Mouse (Mus musculus) forebrain, postnatal 0 days (tissue): ENCODE results near the gene Gm4707. TPM values are rescaled to one million over a fixed set of nuclear protein-coding genes. Genes with fewer than 3 reads are reported as not detected.
A peak's percentile ranks its signal among the peaks of the same experiment; 100 is the strongest.

Experiments
- ATAC-seq: fragments of 200-750 bp; cut with Nextera tagmentation; 2 replicates; pipeline ENCODE4 v1.8.0; 2017; ENCODE audit warnings: mild to moderate bottlenecking, moderate library complexity
- DNase-seq: peaks from one replicate; pipeline ENCODE4 v3.0.0-alpha.2; 2015
- H3K27ac ChIP-seq: fragments of 300-500 bp; sonication (generic); 2 replicates; pipeline ENCODE4 v1.5.1; 2014; ENCODE audit warnings: low read depth, mild to moderate bottlenecking, antibody characterized with exemption, low read length, moderate library complexity, mixed read lengths
- H3K27me3 ChIP-seq: fragments of 300-500 bp; sonication (generic); 2 replicates; pipeline ENCODE4 v1.6.1; 2014; ENCODE audit warnings: mild to moderate bottlenecking, low read length, mixed read lengths; ENCODE audit not compliant: insufficient read depth
- H3K36me3 ChIP-seq: fragments of 300-500 bp; sonication (generic); 2 replicates; pipeline ENCODE4 v1.6.1; 2014; ENCODE audit warnings: mild to moderate bottlenecking, moderate library complexity; ENCODE audit not compliant: insufficient read depth
- H3K4me1 ChIP-seq: fragments of 300-500 bp; sonication (generic); 2 replicates; pipeline ENCODE4 v1.6.1; 2014; ENCODE audit warnings: antibody characterized with exemption; ENCODE audit not compliant: insufficient read depth
- H3K4me2 ChIP-seq: fragments of 300-500 bp; sonication (generic); 2 replicates; pipeline ENCODE4 v1.6.1; 2014; ENCODE audit warnings: low read depth, mild to moderate bottlenecking, moderate library complexity
- H3K4me3 ChIP-seq: fragments of 300-500 bp; sonication (generic); 2 replicates; pipeline ENCODE4 v1.5.1; 2014; ENCODE audit warnings: low read depth, low read length, mixed read lengths
- H3K9ac ChIP-seq: fragments of 300-500 bp; sonication (generic); 2 replicates; pipeline ENCODE4 v1.6.1; 2014; ENCODE audit warnings: mild to moderate bottlenecking
- H3K9me3 ChIP-seq: fragments of 300-500 bp; sonication (generic); 2 replicates; pipeline ENCODE4 v1.6.1; 2016; ENCODE audit warnings: low read length
- CTCF ChIP-seq: sonication (generic); IDR thresholded peaks from 2 replicates; pipeline ENCODE4 v1.5.1; 2016; ENCODE audit warnings: antibody characterized with exemption, control low read depth, low read depth
- WGBS: fragments of 180-500 bp; shearing (Covaris S2); extraction: QIAGEN DNeasy Blood & Tissue Kit; methylation state at CpG from one replicate; pipeline ENCODE4 v1.1.7; 2014; 5-methylcytosine and 5-hydroxymethylcytosine counted together
- polyA plus RNA-seq: library from polyadenylated mRNA; unstranded; fragments of >200 nt; fragmentation: Nextera tagmentation; extraction: Ambion mirVana; gene quantifications from 2 replicates; pipeline ENCODE4 v1.2.1, GENCODE M21; 2015
- total RNA-seq: library from RNA; depleted of rRNA; stranded (reverse); fragments of >200 nt; gene quantifications from 2 replicates; pipeline ENCODE4 v1.2.3, GENCODE M21; 2014

Gene Gm4707
- total and polyA plus RNA-seq, 2 experiments from 2014 or later = 1.2 to 2.1 TPM

DNA sequence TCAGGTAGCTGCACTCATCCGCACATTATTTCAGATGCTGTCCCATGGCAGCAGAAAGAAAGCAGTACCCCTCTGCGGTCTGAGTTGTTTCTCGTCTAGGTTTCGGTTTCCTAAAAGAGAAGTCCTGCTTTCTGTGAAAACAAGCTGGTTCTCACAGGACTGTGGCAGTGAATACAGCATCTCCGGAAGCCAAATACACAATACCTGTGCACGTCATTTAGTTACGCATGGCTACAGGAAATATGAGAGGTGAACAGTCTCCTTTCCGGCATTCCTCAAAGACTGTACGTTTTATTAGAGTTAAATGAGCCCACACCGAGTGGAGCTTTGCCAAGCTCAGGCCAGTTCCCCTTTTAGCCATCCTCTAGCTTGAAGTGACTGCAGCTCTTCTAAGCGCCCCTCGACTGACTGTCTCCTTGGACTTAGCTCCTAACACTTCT is 26.1 kb upstream of the Gm4707 start:
- peak overlapping the region; percentile 18; the same call in 1 of the 2 replicates for H3K9ac ChIP-seq
- peak overlapping the region; percentile 15 for H3K4me2 ChIP-seq
- TF ChIP-seq CTCF = no peak
- H3K27me3 ChIP-seq = no peaks in the 10 kb centered on the region
- ATAC-seq = no peak
- no peak overlapping the region for H3K4me3 ChIP-seq
- H3K9me3 ChIP-seq = no peaks in the 10 kb centered on the region
- no peak for DNase-seq
- WGBS = 46% methylated on average over 12 of the region's 12 CpGs
- H3K4me1 ChIP-seq = no peaks in the 10 kb centered on the region
- peak overlapping the region; percentile 4; the same call in 1 of the 2 replicates for H3K27ac ChIP-seq
- no peaks in the 10 kb centered on the region for H3K36me3 ChIP-seq

DNA sequence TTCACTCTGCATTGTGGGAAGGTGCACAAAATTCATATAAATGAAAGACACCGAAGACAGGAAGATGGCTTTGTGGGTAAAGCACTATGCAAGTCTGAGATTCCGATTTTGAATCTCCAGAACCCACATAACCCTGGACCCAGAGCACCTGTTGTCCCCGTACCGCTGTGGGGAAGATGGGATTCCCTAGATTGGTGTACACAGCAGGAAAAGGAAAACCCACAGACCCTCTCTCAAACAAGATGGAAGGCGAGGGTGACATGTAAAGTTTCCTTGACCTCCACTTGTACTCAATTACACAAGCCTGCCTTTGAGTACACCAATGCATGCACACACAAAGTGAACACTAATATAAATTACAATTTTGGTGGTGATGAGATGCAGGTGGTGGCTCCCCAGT is 25.0 kb upstream of the Gm4707 start:
- H3K27ac ChIP-seq = no peak overlapping the region
- H3K4me2 ChIP-seq = no peak overlapping the region
- H3K27me3 ChIP-seq = no peaks in the 10 kb centered on the region
- no peak for TF ChIP-seq CTCF
- H3K9me3 ChIP-seq = no peaks in the 10 kb centered on the region
- no peak overlapping the region for H3K9ac ChIP-seq
- no peak for ATAC-seq
- no peak overlapping the region for H3K4me3 ChIP-seq
- no peaks in the 10 kb centered on the region for H3K36me3 ChIP-seq
- DNase-seq = no peak
- H3K4me1 ChIP-seq = no peaks in the 10 kb centered on the region
- 90% methylated on average over 5 of the region's 5 CpGs for WGBS

DNA sequence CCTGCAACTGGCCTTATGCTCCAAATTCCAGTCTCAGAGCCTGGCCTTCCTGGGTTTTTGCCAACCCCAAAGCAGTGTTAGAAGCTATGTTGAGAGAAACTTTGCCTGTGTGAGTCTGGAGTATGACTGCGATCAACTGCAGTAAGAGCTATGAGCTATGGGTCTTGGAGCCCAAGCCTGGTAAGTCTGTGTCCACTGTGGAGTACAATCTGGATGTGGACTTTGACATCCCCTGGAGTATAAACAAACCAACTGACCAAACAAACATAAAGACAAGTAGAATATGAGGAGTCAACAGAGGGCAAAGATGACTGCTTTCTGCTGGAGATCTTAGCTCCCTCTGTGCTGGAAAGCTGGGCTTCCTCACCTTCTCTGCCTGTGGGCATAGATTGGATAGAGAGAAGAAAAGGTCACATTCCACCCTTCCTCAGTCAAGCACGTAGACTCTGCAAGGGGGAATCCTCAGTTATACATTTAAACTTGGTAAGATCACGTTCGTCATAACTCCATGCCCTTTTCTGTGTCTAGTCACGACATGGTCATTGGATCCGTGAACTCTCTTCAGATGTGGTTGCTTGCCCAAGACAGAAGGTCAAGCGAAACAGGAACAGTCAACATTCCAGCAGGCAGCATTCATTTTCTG is 23.8 kb upstream of the Gm4707 start:
- H3K27me3 ChIP-seq = no peaks in the 10 kb centered on the region
- H3K36me3 ChIP-seq = no peaks in the 10 kb centered on the region
- H3K4me2 ChIP-seq = no peak overlapping the region
- TF ChIP-seq CTCF = no peak
- no peaks in the 10 kb centered on the region for H3K4me1 ChIP-seq
- ATAC-seq (no peak), DNase-seq (no peak)
- H3K9me3 ChIP-seq = no peaks in the 10 kb centered on the region
- H3K4me3 ChIP-seq = no peak overlapping the region
- H3K9ac ChIP-seq = no peak overlapping the region
- 89% methylated on average over 7 of the region's 7 CpGs for WGBS
- H3K27ac ChIP-seq = no peak overlapping the region

DNA sequence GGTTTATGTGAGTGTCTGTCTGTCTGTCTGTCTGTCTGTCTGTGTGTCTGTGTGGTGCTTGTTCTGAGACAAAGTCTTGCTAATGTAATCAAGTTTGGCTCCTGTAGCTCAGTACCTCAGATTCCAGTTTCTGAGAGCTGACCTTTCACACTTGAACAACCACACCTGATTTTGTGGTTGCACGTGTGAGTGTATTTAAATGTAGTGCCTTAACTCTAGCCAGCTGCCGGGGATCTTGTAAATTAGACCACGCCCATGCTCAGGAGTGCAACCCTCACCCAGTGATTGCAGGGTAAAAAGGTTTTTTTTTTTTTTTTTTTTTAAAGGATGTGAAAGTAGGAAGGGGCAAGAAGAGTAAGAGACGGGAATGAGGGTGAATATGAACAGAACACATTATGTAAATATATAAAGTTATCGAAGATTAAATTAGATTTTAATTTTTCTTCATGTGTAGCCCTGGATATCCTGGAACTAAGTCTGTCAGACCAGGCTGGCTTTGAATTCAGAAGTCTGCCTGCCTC is 19.7 kb upstream of the Gm4707 start:
- H3K27me3 ChIP-seq = no peaks in the 10 kb centered on the region
- H3K4me3 ChIP-seq = no peak overlapping the region
- no peak overlapping the region for H3K4me2 ChIP-seq
- peaks cover 7% of the 10 kb centered on the region; the same call in 1 of the 2 replicates for H3K4me1 ChIP-seq
- H3K9ac ChIP-seq = no peak overlapping the region
- no peaks in the 10 kb centered on the region for H3K36me3 ChIP-seq
- H3K27ac ChIP-seq = no peak overlapping the region
- WGBS = 72% methylated on average over 5 of the region's 5 CpGs
- no peak for DNase-seq
- no peaks in the 10 kb centered on the region for H3K9me3 ChIP-seq
- no peak for ATAC-seq
- TF ChIP-seq CTCF = no peak

DNA sequence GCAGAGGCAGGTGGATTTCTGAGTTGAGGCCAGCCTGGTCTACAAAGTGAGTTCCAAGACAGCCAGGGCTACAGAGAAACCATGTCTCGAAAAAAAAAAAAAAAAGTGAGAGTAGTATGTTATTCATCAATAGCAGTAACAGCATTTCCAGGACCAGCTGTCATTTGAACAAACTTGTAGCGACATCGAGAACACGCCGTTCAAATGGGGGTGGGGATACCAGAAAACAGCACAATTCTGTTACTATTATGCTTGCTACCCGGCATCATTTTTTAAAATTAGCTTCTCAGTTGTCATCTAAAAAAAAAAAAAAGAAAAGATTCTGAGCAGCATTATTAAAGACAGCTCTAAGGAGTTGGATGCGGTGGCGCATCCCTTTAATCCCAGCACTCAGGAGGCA is 17.8 kb upstream of the Gm4707 start:
- H3K27me3 ChIP-seq = no peaks in the 10 kb centered on the region
- no peak overlapping the region for H3K4me3 ChIP-seq
- H3K9ac ChIP-seq = no peak overlapping the region
- peaks cover 18% of the 10 kb centered on the region for H3K4me1 ChIP-seq
- no peaks in the 10 kb centered on the region for H3K9me3 ChIP-seq
- ATAC-seq = no peak
- 95% methylated on average over 8 of the region's 8 CpGs for WGBS
- no peaks in the 10 kb centered on the region for H3K36me3 ChIP-seq
- no peak for DNase-seq
- H3K4me2 ChIP-seq = no peak overlapping the region
- TF ChIP-seq CTCF = no peak
- H3K27ac ChIP-seq = no peak overlapping the region

DNA sequence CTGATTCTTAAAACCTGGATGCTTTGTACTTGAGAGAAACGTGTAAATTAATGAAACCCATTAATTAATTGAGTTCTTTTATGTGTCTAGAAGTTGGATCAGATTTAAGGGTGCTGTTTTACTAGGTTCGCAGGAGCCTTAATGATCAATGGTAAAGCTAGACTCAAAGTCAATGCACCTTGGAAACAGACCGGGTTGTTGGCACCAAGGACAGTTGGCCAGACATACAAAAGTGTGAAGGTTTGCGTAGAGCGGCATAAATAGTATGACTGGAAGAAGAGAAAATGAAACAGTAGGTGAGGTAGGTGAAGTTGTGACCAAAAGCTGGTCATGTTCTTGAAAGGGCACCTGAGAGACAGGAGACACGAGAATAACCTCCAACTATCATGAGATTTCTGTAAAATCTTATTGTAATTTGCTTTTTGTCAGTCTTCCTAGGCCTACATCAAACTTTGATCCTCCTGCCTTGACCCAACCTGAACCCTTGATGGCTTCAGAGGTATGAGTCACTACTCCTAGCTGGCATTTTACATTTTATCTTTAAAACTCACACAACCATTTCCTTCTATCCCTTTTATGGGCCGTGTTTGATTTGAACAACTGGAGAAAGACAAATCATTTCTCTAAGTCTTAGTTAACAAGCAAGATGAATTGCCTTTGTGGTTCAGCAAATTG is 16.8 kb upstream of the Gm4707 start:
- Histone ChIP-seq H3K9ac (peak overlapping the region; percentile 95), H3K27ac (no peak overlapping the region)
- WGBS = 68% methylated on average over 7 of the region's 7 CpGs

DNA sequence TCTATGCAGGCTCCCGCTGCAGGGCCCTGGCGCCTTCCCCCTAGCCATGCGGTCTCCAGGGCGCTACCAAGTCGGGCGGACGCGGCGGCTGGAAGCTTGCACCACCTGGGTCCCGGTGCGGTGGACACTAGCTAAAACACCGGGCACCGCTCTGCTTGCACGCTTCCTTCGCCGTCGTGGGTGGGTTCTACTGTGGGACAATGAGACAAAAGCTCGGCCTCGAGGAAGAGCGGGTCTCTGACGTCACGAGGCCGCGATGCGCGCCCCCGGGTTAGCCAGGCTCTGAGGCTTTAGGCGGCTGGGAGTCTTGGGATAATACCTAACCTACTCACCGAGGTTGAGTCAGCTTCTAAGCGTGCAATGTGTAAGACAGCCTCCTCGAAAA is 16.0 kb upstream of the Gm4707 start:
- Histone ChIP-seq H3K4me3 (peak overlapping the region; percentile 96), H3K27me3 (no peaks in the 10 kb centered on the region), H3K4me2 (peak overlapping the region; percentile 84), H3K27ac (peak overlapping the region; percentile 98), H3K4me1 (peaks cover 18% of the 10 kb centered on the region), H3K9ac (peak overlapping the region; percentile 95), H3K36me3 (no peaks in the 10 kb centered on the region), H3K9me3 (no peaks in the 10 kb centered on the region)
- ATAC-seq (peak; percentile 77), DNase-seq (peak; percentile 87)
- no peak for TF ChIP-seq CTCF
- WGBS = under 1% methylated on average over 30 of the region's 31 CpGs

More for the DNA sequence above, 16.8 kb upstream of the Gm4707 start:
- Histone ChIP-seq H3K9me3 (no peaks in the 10 kb centered on the region), H3K4me3 (peak overlapping the region; percentile 96), H3K4me1 (peaks cover 18% of the 10 kb centered on the region), H3K27me3 (no peaks in the 10 kb centered on the region), H3K4me2 (peak overlapping the region; percentile 84), H3K36me3 (no peaks in the 10 kb centered on the region)
- no peak for ATAC-seq
- no peak for TF ChIP-seq CTCF
- no peak for DNase-seq
